Mouse (Mus musculus): ENCODE measurements around the gene Zkscan14. TPM values are rescaled to one million over a fixed set of nuclear protein-coding genes. Genes with fewer than 3 reads are reported as not detected.
"Not testable (repeated sequence)": the region's sequence is repeated elsewhere in the genome, so short reads cannot be mapped to it uniquely, and the experiment has no call there.

Gene Zkscan14
- polyA plus RNA-seq, 1 experiment from 2014 or later: 6.5 TPM

- peaks cover 2% of the 10 kb centered on the region; the same call in 1 of the 2 replicates for H3K9me3 ChIP-seq (replicated peaks; ENCODE audit: control insufficient read depth, low read length)
- ATAC-seq (replicated peaks; ENCODE audit: insufficient number of reproducible peaks, low FRiP score, low TSS enrichment): no peak
- H3K27ac ChIP-seq (ENCODE audit: low read depth, low read length): no peak overlapping the region
- no peaks in the 10 kb centered on the region for H3K4me1 ChIP-seq (ENCODE audit: control insufficient read depth, insufficient read depth, low read length)
- H3K9ac ChIP-seq (ENCODE audit: low read depth, low read length): no peak overlapping the region
- no peak overlapping the region for H3K4me3 ChIP-seq (ENCODE audit: low read depth, low read length)
- WGBS (ENCODE audit: insufficient replicate concordance): 88% methylated on average over 4 of the region's 4 CpGs
- H3K27me3 ChIP-seq (ENCODE audit: control insufficient read depth, insufficient read depth, low read length): no peaks in the 10 kb centered on the region
- H3K36me3 ChIP-seq (ENCODE audit: control insufficient read depth, insufficient read depth, low read length): peaks cover 23% of the 10 kb centered on the region
- no peak overlapping the region for H3K4me2 ChIP-seq
Observed at GRCm38 (mm10) chr5:145211340-145211739, 9.7 kb upstream of the Zkscan14 start.

- not testable (repeated sequence) for H3K4me3 ChIP-seq (ENCODE audit: low read depth, low read length); H3K27me3 ChIP-seq (ENCODE audit: control insufficient read depth, insufficient read depth, low read length); H3K27ac ChIP-seq (ENCODE audit: low read depth, low read length); H3K4me2 ChIP-seq; H3K9ac ChIP-seq (ENCODE audit: low read depth, low read length); ATAC-seq (replicated peaks; ENCODE audit: insufficient number of reproducible peaks, low FRiP score, low TSS enrichment); H3K9me3 ChIP-seq (replicated peaks; ENCODE audit: control insufficient read depth, low read length); H3K4me1 ChIP-seq (ENCODE audit: control insufficient read depth, insufficient read depth, low read length)
- WGBS (ENCODE audit: insufficient replicate concordance): 34% methylated on average over 11 of the region's 11 CpGs
- H3K36me3 ChIP-seq (ENCODE audit: control insufficient read depth, insufficient read depth, low read length): peaks cover 17% of the 10 kb centered on the region
Observed at GRCm38 (mm10) chr5:145208391-145208790, 6.7 kb upstream of the Zkscan14 start.

- no peak overlapping the region for H3K4me3 ChIP-seq (ENCODE audit: low read depth, low read length)
- whole genome bisulfite sequencing (ENCODE audit: insufficient replicate concordance): 87% methylated on average over 6 of the region's 6 CpGs
- no peak overlapping the region for H3K4me2 ChIP-seq
- no peak for ATAC-seq (replicated peaks; ENCODE audit: insufficient number of reproducible peaks, low FRiP score, low TSS enrichment)
- no peak overlapping the region for H3K27ac ChIP-seq (ENCODE audit: low read depth, low read length)
- H3K9ac ChIP-seq (ENCODE audit: low read depth, low read length): no peak overlapping the region
- H3K27me3 ChIP-seq (ENCODE audit: control insufficient read depth, insufficient read depth, low read length): no peaks in the 10 kb centered on the region
- peaks cover 2% of the 10 kb centered on the region; the same call in 1 of the 2 replicates for H3K9me3 ChIP-seq (replicated peaks; ENCODE audit: control insufficient read depth, low read length)
- peaks cover 8% of the 10 kb centered on the region for H3K4me1 ChIP-seq (ENCODE audit: control insufficient read depth, insufficient read depth, low read length)
- peaks cover 17% of the 10 kb centered on the region for H3K36me3 ChIP-seq (ENCODE audit: control insufficient read depth, insufficient read depth, low read length)
Observed at GRCm38 (mm10) chr5:145207954-145208353, 6.3 kb upstream of the Zkscan14 start.

GRCm38 (mm10) chr5:145207385-145207784 is 5.7 kb upstream of the Zkscan14 start:
- no peak overlapping the region for H3K4me2 ChIP-seq
- H3K9ac ChIP-seq (ENCODE audit: low read depth, low read length): no peak overlapping the region
- H3K27ac ChIP-seq (ENCODE audit: low read depth, low read length): no peak overlapping the region
- peaks cover 17% of the 10 kb centered on the region for H3K36me3 ChIP-seq (ENCODE audit: control insufficient read depth, insufficient read depth, low read length)
- 96% methylated on average over 6 of the region's 6 CpGs for WGBS (ENCODE audit: insufficient replicate concordance)
- H3K27me3 ChIP-seq (ENCODE audit: control insufficient read depth, insufficient read depth, low read length): no peaks in the 10 kb centered on the region
- ATAC-seq (replicated peaks; ENCODE audit: insufficient number of reproducible peaks, low FRiP score, low TSS enrichment): no peak
- H3K9me3 ChIP-seq (replicated peaks; ENCODE audit: control insufficient read depth, low read length): peaks cover 2% of the 10 kb centered on the region; the same call in 1 of the 2 replicates
- H3K4me1 ChIP-seq (ENCODE audit: control insufficient read depth, insufficient read depth, low read length): peaks cover 8% of the 10 kb centered on the region
- no peak overlapping the region for H3K4me3 ChIP-seq (ENCODE audit: low read depth, low read length)

- ATAC-seq (replicated peaks; ENCODE audit: insufficient number of reproducible peaks, low FRiP score, low TSS enrichment): no peak
- Histone ChIP-seq H3K27ac (ENCODE audit: low read depth, low read length) (peak overlapping the region; percentile 70), H3K9me3 (replicated peaks; ENCODE audit: control insufficient read depth, low read length) (peaks cover 2% of the 10 kb centered on the region; the same call in 1 of the 2 replicates), H3K4me2 (peak overlapping the region; percentile 79), H3K4me1 (ENCODE audit: control insufficient read depth, insufficient read depth, low read length) (peaks cover 16% of the 10 kb centered on the region), H3K36me3 (ENCODE audit: control insufficient read depth, insufficient read depth, low read length) (peaks cover 6% of the 10 kb centered on the region; the same call in 1 of the 2 replicates), H3K9ac (ENCODE audit: low read depth, low read length) (peak overlapping the region; percentile 72), H3K27me3 (ENCODE audit: control insufficient read depth, insufficient read depth, low read length) (no peaks in the 10 kb centered on the region), H3K4me3 (ENCODE audit: low read depth, low read length) (peak overlapping the region; percentile 62)
- 12% methylated on average over 9 of the region's 9 CpGs for WGBS (ENCODE audit: insufficient replicate concordance)
Observed at GRCm38 (mm10) chr5:145205041-145205440, 3.4 kb upstream of the Zkscan14 start.

GRCm38 (mm10) chr5:145203936-145204691 is 2.4 kb upstream of the Zkscan14 start, which contains the start of gene Zkscan5:
Gene Zkscan5 (plus strand): TSS chr5:145204562.
- H3K27me3 ChIP-seq (ENCODE audit: control insufficient read depth, insufficient read depth, low read length): no peaks in the 10 kb centered on the region
- H3K4me1 ChIP-seq (ENCODE audit: control insufficient read depth, insufficient read depth, low read length): peaks cover 16% of the 10 kb centered on the region
- peak within 1 kb of the TSS; percentile 79 for H3K4me2 ChIP-seq
- ATAC-seq (replicated peaks; ENCODE audit: insufficient number of reproducible peaks, low FRiP score, low TSS enrichment): peak; percentile 95
- H3K9me3 ChIP-seq (replicated peaks; ENCODE audit: control insufficient read depth, low read length): peaks cover 2% of the 10 kb centered on the region; the same call in 1 of the 2 replicates
- under 1% methylated on average over 22 of the region's 22 CpGs for WGBS (ENCODE audit: insufficient replicate concordance)
- H3K27ac ChIP-seq (ENCODE audit: low read depth, low read length): peak within 1 kb of the TSS; percentile 88
- H3K9ac ChIP-seq (ENCODE audit: low read depth, low read length): peak within 1 kb of the TSS; percentile 81
- H3K36me3 ChIP-seq (ENCODE audit: control insufficient read depth, insufficient read depth, low read length): peaks cover 3% of the 10 kb centered on the region; the same call in 1 of the 2 replicates
- H3K4me3 ChIP-seq (ENCODE audit: low read depth, low read length): peak within 1 kb of the TSS; percentile 62

- no peak overlapping the region for H3K4me3 ChIP-seq (ENCODE audit: low read depth, low read length)
- no peak for ATAC-seq (replicated peaks; ENCODE audit: insufficient number of reproducible peaks, low FRiP score, low TSS enrichment)
- H3K9me3 ChIP-seq (replicated peaks; ENCODE audit: control insufficient read depth, low read length): peaks cover 2% of the 10 kb centered on the region; the same call in 1 of the 2 replicates
- H3K4me2 ChIP-seq: no peak overlapping the region
- H3K36me3 ChIP-seq (ENCODE audit: control insufficient read depth, insufficient read depth, low read length): no peaks in the 10 kb centered on the region; the same call in none of the 2 replicates
- peaks cover 16% of the 10 kb centered on the region for H3K4me1 ChIP-seq (ENCODE audit: control insufficient read depth, insufficient read depth, low read length)
- H3K27me3 ChIP-seq (ENCODE audit: control insufficient read depth, insufficient read depth, low read length): no peaks in the 10 kb centered on the region
- WGBS (ENCODE audit: insufficient replicate concordance): 42% methylated on average over 3 of the region's 3 CpGs
- H3K9ac ChIP-seq (ENCODE audit: low read depth, low read length): no peak overlapping the region
- no peak overlapping the region for H3K27ac ChIP-seq (ENCODE audit: low read depth, low read length)
Observed at GRCm38 (mm10) chr5:145202446-145202845, 778 bp upstream of the Zkscan14 start.

- Histone ChIP-seq H3K27me3 (ENCODE audit: control insufficient read depth, insufficient read depth, low read length) (no peaks in the 10 kb centered on the region), H3K4me3 (ENCODE audit: low read depth, low read length) (peak overlapping the region; percentile 79), H3K9me3 (replicated peaks; ENCODE audit: control insufficient read depth, low read length) (no peaks in the 10 kb centered on the region), H3K9ac (ENCODE audit: low read depth, low read length) (no peak overlapping the region), H3K4me2 (peak overlapping the region; percentile 96), H3K27ac (ENCODE audit: low read depth, low read length) (no peak overlapping the region), H3K36me3 (ENCODE audit: control insufficient read depth, insufficient read depth, low read length) (peaks cover 3% of the 10 kb centered on the region; the same call in 1 of the 2 replicates), H3K4me1 (ENCODE audit: control insufficient read depth, insufficient read depth, low read length) (peaks cover 10% of the 10 kb centered on the region)
- WGBS (ENCODE audit: insufficient replicate concordance): 76% methylated on average over 7 of the region's 7 CpGs
- ATAC-seq (replicated peaks; ENCODE audit: insufficient number of reproducible peaks, low FRiP score, low TSS enrichment): no peak
Observed at GRCm38 (mm10) chr5:145200387-145200786, 1.3 kb downstream of the Zkscan14 start.

Measured in heart, embryonic 11.5 days (tissue).